Mouse (Mus musculus) adrenal gland, adult (tissue): ENCODE measurements around the gene Zc3h12c.
"Not testable (repeated sequence)": the region's sequence is repeated elsewhere in the genome, so short reads cannot be mapped to it uniquely, and the experiment has no call there.

Experiments used
- DNase-seq, 2 experiments: peaks; one replicate each; pipeline ENCODE4 v3.0.0; 2022 to 2023; ENCODE audit warnings: low spot score in 1 of 2; ENCODE audit not compliant: inconsistent age in 2 of 2

The Zc3h12c gene

GRCm38 (mm10) chr9:52103448-52104224 is 64.7 kb downstream of the Zc3h12c start:
- peak; percentile 53 to 75 for DNase-seq

DNA sequence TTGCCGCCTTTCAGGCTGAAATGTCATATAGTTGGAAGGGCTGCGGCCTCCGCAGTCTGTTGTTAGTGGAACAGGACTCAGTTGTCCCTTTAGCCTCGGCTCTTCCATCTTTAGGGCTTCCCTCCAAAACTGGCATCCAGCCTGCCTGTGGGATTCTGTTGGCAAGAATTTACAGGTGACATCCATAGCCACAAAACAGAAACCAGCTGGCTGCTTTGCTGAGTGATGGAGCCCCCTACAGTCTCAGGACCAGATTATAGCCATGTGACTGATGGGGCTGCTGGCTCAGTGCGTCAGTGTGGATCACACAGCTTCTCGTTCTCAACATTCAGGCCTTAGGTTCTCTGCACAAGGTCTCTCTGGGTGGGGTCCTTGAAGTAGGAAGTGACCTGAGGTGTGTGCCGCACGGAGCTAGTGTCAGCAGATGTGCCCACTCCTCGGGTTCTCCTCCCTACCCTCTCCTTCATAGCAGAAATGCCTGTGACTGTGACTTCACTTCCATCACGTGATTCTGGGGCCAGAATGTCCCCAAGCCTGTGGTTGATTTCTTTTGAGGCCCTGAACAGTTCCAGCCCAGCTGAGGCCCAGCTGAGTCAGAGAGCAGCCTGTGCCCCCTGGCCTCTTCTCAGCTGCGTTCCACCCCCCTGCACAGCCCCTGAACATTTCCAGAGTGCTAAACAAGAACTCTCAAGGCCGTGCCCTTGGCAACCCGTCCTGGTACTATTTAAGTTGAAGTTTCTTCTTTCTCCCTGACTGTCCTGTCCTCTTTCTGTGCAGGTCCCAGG is 66.1 kb downstream of the Zc3h12c start:
- peak; percentile 86 to 91 for DNase-seq

DNA sequence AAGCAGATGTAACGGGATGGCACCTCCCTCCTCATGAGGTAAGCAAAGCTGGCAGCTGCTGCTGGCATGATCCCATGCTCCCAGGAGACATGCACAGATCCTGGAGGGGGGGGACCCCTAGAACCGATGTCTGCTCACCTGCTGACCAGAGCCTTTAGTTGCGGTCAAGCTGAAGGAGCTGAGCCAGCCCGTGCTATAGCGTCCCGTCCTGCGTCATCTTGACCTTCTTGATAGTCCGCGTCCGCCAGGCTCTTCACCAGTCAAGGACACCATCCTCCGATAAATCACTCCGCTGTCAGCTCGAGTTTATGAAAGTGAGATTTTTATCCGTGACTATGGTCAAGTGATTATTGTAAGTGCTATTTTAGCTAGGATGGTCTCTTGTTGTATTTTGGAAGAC is 67.9 kb downstream of the Zc3h12c start:
- DNase-seq: peak; percentile 84 to 90

DNA sequence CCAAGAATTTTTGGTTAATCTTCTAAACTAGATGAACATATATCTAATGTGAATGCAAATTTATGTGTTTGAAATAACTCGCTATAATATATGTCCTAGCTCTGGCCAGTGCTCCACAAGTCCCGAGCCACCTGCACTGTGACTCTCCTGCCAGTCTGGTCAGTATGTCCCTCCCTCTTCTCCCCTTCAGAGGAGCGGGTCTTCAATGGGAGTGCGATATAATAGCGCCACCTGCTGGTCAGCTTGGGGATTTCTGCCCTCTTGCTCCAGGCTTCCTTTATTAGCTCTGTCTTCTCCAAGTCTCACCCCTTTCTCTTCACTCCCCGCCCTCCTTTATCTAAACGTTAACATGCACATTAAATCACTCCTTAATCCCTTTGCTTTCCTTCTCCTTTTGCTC is 69.8 kb downstream of the Zc3h12c start:
- peak; percentile 87 to 96 for DNase-seq

DNA sequence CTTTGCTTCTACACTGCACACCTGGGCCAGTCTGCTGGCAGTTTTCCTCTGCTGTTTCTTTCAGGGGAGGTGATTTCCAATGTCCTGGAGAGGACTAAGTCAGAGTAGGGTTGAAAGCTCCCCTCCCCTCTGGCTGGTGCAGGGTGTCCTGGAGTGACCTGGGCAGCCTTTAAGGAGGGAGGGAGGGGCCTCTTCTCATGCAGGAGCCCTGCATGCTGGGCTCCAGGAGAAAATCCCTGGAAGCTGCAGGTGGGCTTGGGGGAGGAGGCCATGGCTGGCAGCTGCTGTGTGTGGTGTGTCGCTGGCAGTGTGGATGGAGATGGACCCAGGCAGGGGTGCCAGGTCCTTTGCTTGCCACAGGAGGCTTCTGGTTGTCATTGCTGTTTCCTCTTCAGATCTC is 71.0 kb downstream of the Zc3h12c start:
- peak in 1 of 2 experiments; percentile 36 for DNase-seq

- peak in 1 of 2 experiments; percentile 49 for DNase-seq
Measured at GRCm38 (mm10) chr9:52095666-52096065, 72.7 kb downstream of the Zc3h12c start.

DNA sequence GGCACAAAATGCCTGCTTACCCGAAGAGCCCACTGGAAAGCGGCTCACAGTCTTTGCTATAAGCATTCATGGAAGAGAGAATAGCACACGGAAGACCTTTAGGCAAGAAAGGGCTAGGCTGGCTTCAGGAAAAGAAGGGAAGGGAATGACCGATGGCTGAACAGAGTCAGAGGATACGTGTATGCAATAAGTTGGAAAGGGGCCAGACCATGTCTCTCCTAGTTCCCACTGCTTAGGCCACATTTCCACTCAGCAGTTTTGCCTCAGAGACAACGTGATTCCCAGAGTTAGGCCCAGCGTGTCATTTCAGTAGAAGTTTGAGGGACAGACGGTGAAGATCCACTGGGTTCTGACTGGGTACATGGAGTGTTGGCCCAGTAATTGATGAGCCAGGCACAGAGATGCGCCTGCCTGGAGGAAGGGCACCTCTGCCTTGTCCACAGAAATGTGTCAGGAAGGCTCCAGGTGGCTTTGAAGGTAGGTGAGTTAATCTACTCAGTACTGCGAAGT is 73.8 kb downstream of the Zc3h12c start:
- peak; percentile 16 to 57 for DNase-seq

DNA sequence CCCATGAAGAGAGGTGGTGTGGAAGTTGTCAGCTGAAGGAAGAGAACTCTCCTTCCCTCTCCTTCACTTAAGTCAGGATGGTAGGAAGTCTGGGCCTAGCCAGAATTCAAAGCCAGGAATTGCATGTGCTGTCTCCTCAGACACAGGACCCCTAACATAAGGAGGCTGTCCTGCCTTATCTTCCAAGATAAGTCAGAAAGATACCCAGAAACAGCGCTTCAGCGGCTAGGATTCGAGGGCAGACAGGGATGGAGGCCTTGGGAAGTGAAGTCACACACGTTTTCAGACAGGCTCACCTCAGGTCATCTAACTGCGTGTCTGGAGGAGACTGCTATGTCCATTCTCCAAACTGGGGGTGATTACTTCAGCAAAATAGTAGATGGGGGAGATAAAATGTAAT is 74.4 kb downstream of the Zc3h12c start:
- DNase-seq: peak in 1 of 2 experiments; percentile 51

- DNase-seq: peak in 1 of 2 experiments; percentile 60
Measured at GRCm38 (mm10) chr9:52093108-52093507, 75.3 kb downstream of the Zc3h12c start.

GRCm38 (mm10) chr9:52092311-52092710 is 76.1 kb downstream of the Zc3h12c start:
- no peak for DNase-seq

DNA sequence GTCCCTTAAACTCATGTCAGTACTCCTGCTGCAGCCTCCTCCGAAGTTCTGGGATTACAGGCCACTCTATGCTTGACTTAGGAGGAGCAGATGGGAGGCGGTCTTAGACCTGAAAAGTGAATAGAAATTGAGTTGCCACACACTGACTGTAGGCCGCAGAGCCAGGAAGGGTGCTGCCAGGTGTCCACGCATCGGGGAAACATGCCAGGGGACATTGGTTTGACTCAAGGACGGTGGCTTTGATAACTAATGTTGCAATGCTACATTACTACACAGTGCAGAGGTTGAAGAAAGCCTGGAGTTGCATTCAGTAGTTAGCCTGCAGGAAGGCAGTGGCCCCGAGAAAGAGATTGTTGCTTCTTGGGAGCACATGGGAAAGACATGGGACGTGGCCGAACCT is 76.6 kb downstream of the Zc3h12c start:
- DNase-seq: peak; percentile 81 to 94

DNA sequence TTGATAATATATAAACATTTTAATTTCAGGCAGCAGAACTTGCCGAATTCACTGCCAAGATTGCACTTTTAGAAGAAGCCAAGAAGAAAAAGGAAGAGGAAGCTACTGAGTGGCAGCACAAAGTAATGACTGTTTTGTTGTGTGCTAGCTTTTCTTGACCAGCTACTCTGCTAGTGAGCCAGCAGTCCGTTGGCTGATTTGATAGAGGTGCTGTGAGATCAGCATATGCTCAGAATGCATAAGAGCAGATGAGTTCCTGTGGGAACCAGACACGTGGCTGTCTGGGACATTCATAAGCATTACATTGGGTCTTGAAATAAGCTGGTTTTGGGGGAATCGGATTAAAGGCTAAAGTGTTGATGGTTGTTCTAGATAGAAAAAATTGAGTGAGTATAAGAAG is 86.0 kb downstream of the Zc3h12c start:
- no peak for DNase-seq

GRCm38 (mm10) chr9:52081979-52082378 is 86.4 kb downstream of the Zc3h12c start:
- no peak for DNase-seq

- DNase-seq: no peak
Measured at GRCm38 (mm10) chr9:52077692-52078091, 90.7 kb downstream of the Zc3h12c start.

- no peak for DNase-seq
Measured at GRCm38 (mm10) chr9:52076089-52076488, 92.3 kb downstream of the Zc3h12c start.

DNA sequence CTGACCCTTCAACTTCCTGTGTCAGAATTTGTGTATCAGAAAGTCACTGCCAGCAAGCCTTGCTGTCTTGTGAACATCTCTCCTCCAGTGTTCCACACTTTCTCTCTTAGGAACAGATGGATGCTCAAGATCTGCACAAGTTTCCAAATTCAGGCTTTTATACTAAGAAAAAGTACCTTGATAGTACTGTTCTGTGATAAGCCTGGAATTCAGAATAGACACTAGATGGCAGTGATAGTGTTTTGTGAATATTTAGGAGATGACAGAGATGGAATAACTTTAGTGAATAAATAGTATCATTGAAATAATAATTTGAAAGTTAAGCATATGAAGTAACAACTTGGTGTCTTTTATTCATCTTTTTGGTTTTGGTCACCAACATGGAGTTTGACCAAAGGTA is 96.2 kb downstream of the Zc3h12c start:
- no peak for DNase-seq

- not testable (repeated sequence) for DNase-seq
Measured at GRCm38 (mm10) chr9:52071352-52071751, 97.0 kb downstream of the Zc3h12c start.

DNA sequence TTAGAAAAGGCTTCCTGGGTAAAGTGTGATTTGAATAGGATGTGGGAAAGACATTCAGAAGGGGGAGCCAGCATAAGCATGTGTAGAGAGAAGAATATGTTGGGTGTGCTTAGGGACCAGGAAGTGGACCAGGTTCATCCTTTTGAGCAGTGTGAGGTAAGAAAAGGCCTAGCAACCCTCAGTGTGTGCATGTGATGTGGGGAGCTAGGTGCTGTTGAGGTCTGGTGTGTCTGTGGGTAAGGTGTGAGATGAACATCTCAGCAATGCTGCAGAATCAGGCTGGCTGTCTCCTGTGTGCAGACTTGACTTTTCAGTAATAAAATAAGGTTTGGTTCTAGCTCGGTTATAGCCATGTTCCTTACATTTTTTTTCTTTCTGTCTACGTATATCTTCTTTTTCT is 98.3 kb downstream of the Zc3h12c start:
- no peak for DNase-seq
